Mouse (Mus musculus) ES-E14 (cell line): ENCODE measurements at regions not wholly inside any gene's neighbourhood (a gene's known extent, or its start where the extent isn't known, plus 50 kb on each side); places are given as distances from the start of the nearest gene placed in this dataset.

Source experiments
- MAFK ChIP-seq: IDR thresholded peaks from 2 replicates; pipeline ENCODE4 v1.6.1; 2014; ENCODE audit warnings: mild to moderate bottlenecking, low read depth, low read length, inconsistent platforms; ENCODE audit not compliant: insufficient read depth
- ZNF384 ChIP-seq: IDR thresholded peaks from 2 replicates; pipeline ENCODE4 v1.6.1; 2012; ENCODE audit warnings: low read depth, low read length, inconsistent platforms

GRCm38 (mm10) chr2:169429411-169429810, 158.1 kb downstream of the Gm11011 start:
- TF ChIP-seq ZNF384 = no peak
- no peak for TF ChIP-seq MAFK
